8 mouse cellular contexts compared by ENCODE assay signal in genomic region chr11:106289369-106289768, GRCm38 (mm10). TPM values are rescaled to one million over a fixed set of nuclear protein-coding genes. Genes with fewer than 3 reads are reported as not detected.
DNase-seq lines count a peak whose midpoint lies in the region; TF ChIP-seq lines count a peak whose summit lies in the region.
"Had no signal": no experiment of that assay in that cellular context is flagged by ENCODE, and none has a peak within 500 bp of the region (broad histone marks: within the 10 kb centered on the region; RNA-seq: fewer than 3 reads in every experiment).

No protein-coding gene starts in this region.

- DNase-seq in retina, postnatal 1 day = peak; percentile 81
- DNase-seq in retina, embryonic 14.5 days (ENCODE audit: low spot score) = no peak
- peak; percentile 56 to 78 for DNase-seq in adrenal gland, postnatal 4 days (ENCODE audit: low spot score in 2 of 2)
- DNase-seq in gastrocnemius, adult 2 months = peak; percentile 87
- DNase-seq in lung, adult 2 months = no peak
- DNase-seq in layer of hippocampus, postnatal 14 days (ENCODE audit: low spot score in 2 of 2) = no peak
- no peak for DNase-seq in layer of hippocampus, adult 9-11 months

- H3K4me3 ChIP-seq in gastrocnemius, adult 2 months = no peak overlapping the region
- H3K4me3 ChIP-seq in lung, adult 2 months (replicated peaks; ENCODE audit: extremely low read depth, low read depth, low read length) = no peak overlapping the region

- intact Hi-C loops in gastrocnemius, adult 2 months (cut with DNase I) = no loop called here

- WGBS in lung, adult 2 months = 27% methylated on average over 8 of the region's 8 CpGs

- TF ChIP-seq POLR2A in lung, adult 2 months (IDR thresholded peaks at IDR 0.05; ENCODE audit: borderline replicate concordance, extremely low read depth, low read depth, low read length) = no peak

- peak; percentile 59 for TF ChIP-seq CTCF in gastrocnemius, adult 2 months (IDR thresholded peaks at IDR 0.05)
- TF ChIP-seq CTCF in lung, adult 2 months (IDR thresholded peaks at IDR 0.05; ENCODE audit: insufficient read depth, low read length) = peak; percentile 18; the same call in 1 of the 2 replicates

- H3K4me1 ChIP-seq in lung, adult 2 months (ENCODE audit: control insufficient read depth, insufficient read depth, low read length) = no peaks in the 10 kb centered on the region

- no peak overlapping the region for H3K27ac ChIP-seq in gastrocnemius, adult 2 months

RNA-seq across cellular contexts. Expression of gene Gh, which starts 12.3 kb away (rescaled TPM):
- under 1 TPM in 1 of 2 experiments, not detected in 1; 0.37 TPM for total RNA-seq in adrenal gland, postnatal 4 days (2021)
- total RNA-seq in gastrocnemius, adult 2 months (2021) = not detected
- polyA plus RNA-seq in lung, adult 2 months (2012; rRNA removed) = 0.19 and 0.28 TPM in 2 replicates
- not detected for total RNA-seq in layer of hippocampus, postnatal 14 days (2021)
- polyA plus RNA-seq: limb, embryonic 11.5 days had no signal

RNA-seq across cellular contexts. Expression of gene Tcam1, which starts 12.9 kb away (rescaled TPM):
- under 1 TPM; 0.25 to 0.34 TPM for total RNA-seq in adrenal gland, postnatal 4 days (2021)
- total RNA-seq in gastrocnemius, adult 2 months (2021) = under 1 TPM; 0.08 TPM
- polyA plus RNA-seq in lung, adult 2 months (2012; rRNA removed) = 0.05 and 0.06 TPM in 2 replicates
- under 1 TPM; 0.21 to 0.29 TPM for total RNA-seq in layer of hippocampus, postnatal 14 days (2021)

RNA-seq across cellular contexts. Expression of gene Smarcd2, which starts 16.6 kb away (rescaled TPM):
- total RNA-seq in adrenal gland, postnatal 4 days (2021) = 100 to 1,000 TPM; 104 to 117 TPM
- 10 to 100 TPM; 10.8 to 12.8 TPM for total RNA-seq in gastrocnemius, adult 2 months (2021)
- polyA plus RNA-seq in lung, adult 2 months (2012; rRNA removed) = 107 and 125 TPM in 2 replicates
- total RNA-seq in layer of hippocampus, postnatal 14 days (2021) = 10 to 100 TPM; 23.8 to 24.0 TPM

RNA-seq across cellular contexts. Expression of gene Cd79b, which starts 25.2 kb away (rescaled TPM):
- 1 to 10 TPM; 2.8 to 5.2 TPM for total RNA-seq in adrenal gland, postnatal 4 days (2021)
- under 1 TPM; 0.28 to 0.64 TPM for total RNA-seq in gastrocnemius, adult 2 months (2021)
- 25.7 and 45.9 TPM in 2 replicates for polyA plus RNA-seq in lung, adult 2 months (2012; rRNA removed)
- total RNA-seq in layer of hippocampus, postnatal 14 days (2021) = under 1 TPM; 0.43 to 0.67 TPM

RNA-seq across cellular contexts. Expression of gene Psmc5, which starts 33.4 kb away (rescaled TPM):
- total RNA-seq in adrenal gland, postnatal 4 days (2021) = 100 to 1,000 TPM; 131 to 138 TPM
- 100 to 1,000 TPM; 121 to 132 TPM for total RNA-seq in gastrocnemius, adult 2 months (2021)
- polyA plus RNA-seq in lung, adult 2 months (2012; rRNA removed) = 28.4 and 50.0 TPM in 2 replicates
- total RNA-seq in layer of hippocampus, postnatal 14 days (2021) = 100 to 1,000 TPM; 137 to 141 TPM

Comparison
In these comparisons a context has a peak if more than half of its experiments do, and no peak if none do; other contexts are left out.
1. DNase-seq: peak in retina, postnatal 1 day (single experiment), adrenal gland, postnatal 4 days (2 of 2) and gastrocnemius, adult 2 months (single experiment); none in retina, embryonic 14.5 days (single experiment), lung, adult 2 months (single experiment), layer of hippocampus, postnatal 14 days (0 of 2) and layer of hippocampus, adult 9-11 months (single experiment).
2. RNA of gene Smarcd2, which starts 16.6 kb away (total RNA-seq): 104 to 117 TPM in adrenal gland, postnatal 4 days; 23.8 to 24.0 TPM in layer of hippocampus, postnatal 14 days and 10.8 to 12.8 TPM in gastrocnemius, adult 2 months; every median in the first group is over 4 times any median in the second.